Mouse (Mus musculus) forebrain, embryonic 11.5 days (tissue): Measurements from ENCODE around the gene Gm9999. TPM values are rescaled to one million over a fixed set of nuclear protein-coding genes. Genes with fewer than 3 reads are reported as not detected.

Experiments
- ATAC-seq: fragments of 200-750 bp; cut with Nextera tagmentation; replicated peaks from 2 replicates; pipeline ENCODE4 v1.8.0; 2017; ENCODE audit warnings: moderate TSS enrichment; ENCODE audit not compliant: low FRiP score
- DNase-seq: peaks from one replicate; pipeline ENCODE4 v3.0.0-alpha.2; 2017; ENCODE audit warnings: low spot score
- H3K27ac ChIP-seq: fragments of 300-500 bp; sonication (generic); 2 replicates; pipeline ENCODE4 v1.5.1; 2014; ENCODE audit warnings: low read depth, low read length
- H3K27me3 ChIP-seq: fragments of 300-500 bp; sonication (generic); 2 replicates; pipeline ENCODE4 v1.6.1; 2014; ENCODE audit warnings: mild to moderate bottlenecking, low read length, mixed read lengths; ENCODE audit not compliant: control insufficient read depth, insufficient read depth
- H3K36me3 ChIP-seq: fragments of 300-500 bp; sonication (generic); 2 replicates; pipeline ENCODE4 v1.6.1; 2014; ENCODE audit warnings: mild to moderate bottlenecking, low read length, moderate library complexity, mixed read lengths; ENCODE audit not compliant: control insufficient read depth, insufficient read depth
- H3K4me1 ChIP-seq: fragments of 300-500 bp; sonication (generic); replicated peaks from 2 replicates; pipeline ENCODE4 v1.6.1; 2014; ENCODE audit warnings: low read length, mixed read lengths; ENCODE audit not compliant: control insufficient read depth, insufficient read depth
- H3K4me2 ChIP-seq: fragments of 300-500 bp; sonication (generic); 2 replicates; pipeline ENCODE4 v1.6.1; 2014; ENCODE audit warnings: low read depth, mild to moderate bottlenecking, low read length, moderate library complexity, mixed read lengths; ENCODE audit not compliant: severe bottlenecking
- H3K4me3 ChIP-seq: fragments of 300-500 bp; sonication (generic); 2 replicates; pipeline ENCODE4 v1.5.1; 2014; ENCODE audit warnings: low read depth, low read length
- H3K9ac ChIP-seq: fragments of 300-500 bp; sonication (generic); 2 replicates; pipeline ENCODE4 v1.6.1; 2014; ENCODE audit warnings: low read length
- H3K9me3 ChIP-seq: fragments of 300-500 bp; sonication (generic); 2 replicates; pipeline ENCODE4 v1.6.1; 2016; ENCODE audit warnings: low read length, mixed read lengths; ENCODE audit not compliant: control insufficient read depth
- WGBS: fragments of 180-500 bp; shearing (Covaris S2); extraction: QIAGEN DNeasy Blood & Tissue Kit; methylation state at CpG from one replicate; pipeline ENCODE4 v1.1.7; 2014; 5-methylcytosine and 5-hydroxymethylcytosine counted together
- polyA plus RNA-seq: library from polyadenylated mRNA; unstranded; fragments of >200 nt; fragmentation: Nextera tagmentation; extraction: Ambion mirVana; gene quantifications from 2 replicates; pipeline ENCODE4 v1.2.1, GENCODE M21; 2014

The Gm9999 gene
- polyA plus RNA-seq, 1 experiment from 2014 or later, result not detected

- Histone ChIP-seq H3K4me1 (no peaks in the 10 kb centered on the region), H3K4me3 (no peak overlapping the region), H3K36me3 (peaks cover 10% of the 10 kb centered on the region; the same call in 1 of the 2 replicates), H3K9ac (no peak overlapping the region), H3K27me3 (no peaks in the 10 kb centered on the region), H3K9me3 (no peaks in the 10 kb centered on the region), H3K27ac (no peak overlapping the region), H3K4me2 (no peak overlapping the region)
- no peak for ATAC-seq
- WGBS, result 98% methylated on average over 3 of the region's 3 CpGs
- DNase-seq, result no peak
Observed at GRCm38 (mm10) chr7:46995558-46995957, 12.2 kb downstream of the Gm9999 start.

GRCm38 (mm10) chr7:46997008-46997407, 13.6 kb downstream of the Gm9999 start:
- Histone ChIP-seq H3K4me1 (peaks cover 2% of the 10 kb centered on the region; the same call in 1 of the 2 replicates), H3K27ac (no peak overlapping the region), H3K9ac (no peak overlapping the region), H3K4me3 (no peak overlapping the region), H3K36me3 (peaks cover 10% of the 10 kb centered on the region; the same call in 1 of the 2 replicates), H3K27me3 (no peaks in the 10 kb centered on the region), H3K4me2 (no peak overlapping the region), H3K9me3 (no peaks in the 10 kb centered on the region)
- ATAC-seq (no peak), DNase-seq (no peak)
- 93% methylated on average over 4 of the region's 4 CpGs for WGBS

- Histone ChIP-seq H3K36me3 (peaks cover 9% of the 10 kb centered on the region; the same call in 1 of the 2 replicates), H3K27me3 (no peaks in the 10 kb centered on the region), H3K4me3 (no peak overlapping the region), H3K27ac (no peak overlapping the region), H3K4me2 (no peak overlapping the region), H3K9ac (no peak overlapping the region), H3K4me1 (peaks cover 5% of the 10 kb centered on the region; the same call in 1 of the 2 replicates), H3K9me3 (no peaks in the 10 kb centered on the region)
- WGBS, result 90% methylated on average over 21 of the region's 21 CpGs
- ATAC-seq (no peak), DNase-seq (no peak)
Observed at GRCm38 (mm10) chr7:46997644-46998395, 14.4 kb downstream of the Gm9999 start.

- 93% methylated on average over 2 of the region's 2 CpGs for WGBS
- no peak overlapping the region for H3K9ac ChIP-seq
- peaks cover 8% of the 10 kb centered on the region; the same call in 1 of the 2 replicates for H3K4me1 ChIP-seq
- H3K9me3 ChIP-seq, result no peaks in the 10 kb centered on the region
- no peak overlapping the region for H3K27ac ChIP-seq
- peaks cover 5% of the 10 kb centered on the region; the same call in 1 of the 2 replicates for H3K36me3 ChIP-seq
- no peak for ATAC-seq
- no peak overlapping the region for H3K4me3 ChIP-seq
- no peak for DNase-seq
- no peak overlapping the region for H3K4me2 ChIP-seq
- no peaks in the 10 kb centered on the region for H3K27me3 ChIP-seq
Observed at GRCm38 (mm10) chr7:46998942-46999341, 15.6 kb downstream of the Gm9999 start.

GRCm38 (mm10) chr7:46999983-47000643, 16.7 kb downstream of the Gm9999 start:
- 86% methylated on average over 8 of the region's 8 CpGs for WGBS
- H3K4me2 ChIP-seq, result no peak overlapping the region
- ATAC-seq (no peak), DNase-seq (no peak)
- H3K9me3 ChIP-seq, result no peaks in the 10 kb centered on the region
- H3K27ac ChIP-seq, result no peak overlapping the region
- H3K9ac ChIP-seq, result no peak overlapping the region
- peaks cover 5% of the 10 kb centered on the region; the same call in 1 of the 2 replicates for H3K36me3 ChIP-seq
- H3K27me3 ChIP-seq, result no peaks in the 10 kb centered on the region
- H3K4me1 ChIP-seq, result peaks cover 8% of the 10 kb centered on the region; the same call in 1 of the 2 replicates
- no peak overlapping the region for H3K4me3 ChIP-seq

- Histone ChIP-seq H3K9me3 (no peaks in the 10 kb centered on the region), H3K27me3 (no peaks in the 10 kb centered on the region), H3K27ac (no peak overlapping the region), H3K4me3 (no peak overlapping the region), H3K36me3 (peaks cover 5% of the 10 kb centered on the region; the same call in 1 of the 2 replicates), H3K4me2 (no peak overlapping the region), H3K4me1 (peaks cover 8% of the 10 kb centered on the region; the same call in 1 of the 2 replicates), H3K9ac (no peak overlapping the region)
- WGBS, result 58% methylated on average over 3 of the region's 3 CpGs
- DNase-seq (no peak), ATAC-seq (no peak; the same call in 1 of the 2 replicates)
Observed at GRCm38 (mm10) chr7:47000644-47000983, 17.2 kb downstream of the Gm9999 start.

- no peak for DNase-seq
- Histone ChIP-seq H3K9me3 (no peaks in the 10 kb centered on the region), H3K4me2 (no peak overlapping the region), H3K27me3 (no peaks in the 10 kb centered on the region), H3K36me3 (peaks cover 5% of the 10 kb centered on the region; the same call in 1 of the 2 replicates), H3K9ac (no peak overlapping the region), H3K27ac (no peak overlapping the region), H3K4me3 (no peak overlapping the region), H3K4me1 (peaks cover 8% of the 10 kb centered on the region; the same call in 1 of the 2 replicates)
- WGBS, result 92% methylated on average over 5 of the region's 5 CpGs
- ATAC-seq, result no peak
Observed at GRCm38 (mm10) chr7:47001125-47001899, 17.9 kb downstream of the Gm9999 start.

GRCm38 (mm10) chr7:47001900-47002275, 18.5 kb downstream of the Gm9999 start:
- Histone ChIP-seq H3K36me3 (peaks cover 5% of the 10 kb centered on the region; the same call in 1 of the 2 replicates), H3K4me3 (no peak overlapping the region), H3K9me3 (no peaks in the 10 kb centered on the region), H3K9ac (no peak overlapping the region), H3K4me2 (no peak overlapping the region), H3K27me3 (no peaks in the 10 kb centered on the region), H3K4me1 (peaks cover 10% of the 10 kb centered on the region; the same call in 1 of the 2 replicates), H3K27ac (no peak overlapping the region)
- ATAC-seq (no peak), DNase-seq (no peak)
- WGBS, result 58% methylated on average over 4 of the region's 4 CpGs
